Comparison of ENCODE assay signal across 12 mouse cellular contexts in the genomic region with DNA sequence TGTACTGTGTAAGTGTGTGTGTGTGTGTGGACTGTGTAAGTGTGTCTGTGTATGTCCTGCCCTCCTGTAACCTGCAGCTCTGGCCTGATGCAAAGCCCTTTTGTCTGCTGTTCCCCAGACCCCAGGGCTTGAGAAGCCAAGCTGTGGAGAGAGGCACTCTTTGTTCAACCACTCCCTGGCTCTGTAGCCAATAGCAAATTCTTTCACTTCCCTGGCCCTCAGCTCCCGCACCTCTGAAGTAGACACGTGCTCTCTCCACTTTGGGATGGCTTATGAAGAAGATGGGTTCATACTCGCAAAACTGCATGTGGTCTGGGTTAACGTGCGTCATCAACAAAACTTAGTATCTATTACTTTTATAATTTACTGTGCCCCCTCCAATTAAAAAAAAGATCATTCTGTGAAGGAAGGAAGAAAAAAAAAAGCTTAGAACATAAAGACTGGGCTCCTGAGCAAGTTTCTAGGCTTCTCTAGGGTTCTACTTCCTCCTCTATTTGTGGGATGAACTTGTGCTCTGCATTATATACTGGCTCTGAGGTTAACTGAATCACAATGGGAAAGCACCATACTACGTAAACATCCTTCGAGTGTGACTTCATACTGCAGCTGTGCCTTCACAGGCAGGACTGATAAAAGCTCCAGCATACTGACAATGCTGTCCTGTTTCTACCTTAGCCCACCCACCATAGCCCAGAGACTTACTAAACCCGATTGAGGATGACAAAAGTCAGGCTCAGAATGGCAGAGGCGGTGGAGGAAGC. TPM values are rescaled to one million over a fixed set of nuclear protein-coding genes. Genes with fewer than 3 reads are reported as not detected.
DNase-seq lines count a peak whose midpoint lies in the region; ATAC-seq and TF ChIP-seq lines count a peak whose summit lies in the region.
"Had no signal": no experiment of that assay in that cellular context is flagged by ENCODE, and none has a peak within 500 bp of the region (broad histone marks: within the 10 kb centered on the region; RNA-seq: fewer than 3 reads in every experiment).

No protein-coding gene starts in this region.

- H3K9me3 ChIP-seq in midbrain, embryonic 13.5 days: no peaks in the 10 kb centered on the region
- H3K9me3 ChIP-seq in midbrain, embryonic 16.5 days (replicated peaks; ENCODE audit: control insufficient read depth, low read length, poor library complexity, severe bottlenecking): no peaks in the 10 kb centered on the region
- H3K9me3 ChIP-seq in stomach, postnatal 0 days (ENCODE audit: control insufficient read depth, low read length): no peaks in the 10 kb centered on the region
- H3K9me3 ChIP-seq: heart, embryonic 12.5 days; limb, embryonic 15.5 days; megakaryocyte, embryonic 14.5 days had no signal

- no peak overlapping the region for H3K4me3 ChIP-seq in midbrain, embryonic 13.5 days (replicated peaks)
- no peak overlapping the region for H3K4me3 ChIP-seq in midbrain, embryonic 16.5 days (ENCODE audit: low read depth, low read length)
- no peak overlapping the region for H3K4me3 ChIP-seq in stomach, postnatal 0 days (ENCODE audit: low read depth, low read length)
- H3K4me3 ChIP-seq: heart, embryonic 12.5 days; limb, embryonic 15.5 days; megakaryocyte, embryonic 14.5 days had no signal

- H3K36me3 ChIP-seq in midbrain, embryonic 13.5 days: no peaks in the 10 kb centered on the region
- H3K36me3 ChIP-seq in midbrain, embryonic 16.5 days (ENCODE audit: control insufficient read depth, insufficient read depth, low read length): no peaks in the 10 kb centered on the region
- no peaks in the 10 kb centered on the region for H3K36me3 ChIP-seq in stomach, postnatal 0 days (ENCODE audit: control insufficient read depth, insufficient read depth, low read length)
- H3K36me3 ChIP-seq: heart, embryonic 12.5 days; limb, embryonic 15.5 days had no signal

- H3K9ac ChIP-seq in midbrain, embryonic 13.5 days (replicated peaks): no peak overlapping the region
- no peak overlapping the region for H3K9ac ChIP-seq in midbrain, embryonic 16.5 days (ENCODE audit: low read depth, low read length)
- no peak overlapping the region for H3K9ac ChIP-seq in stomach, postnatal 0 days (ENCODE audit: low read length)
- H3K9ac ChIP-seq: heart, embryonic 12.5 days; limb, embryonic 15.5 days had no signal

- ATAC-seq in midbrain, embryonic 13.5 days: 0 out of 2 replicates have a peak, but pooled peaks have one; percentile 25
- no peak for ATAC-seq in midbrain, embryonic 16.5 days
- ATAC-seq in granulocyte monocyte progenitor cell, adult 5-6 weeks (replicated peaks; ENCODE audit: poor library complexity, severe bottlenecking): peak; percentile 23
- ATAC-seq in stomach, postnatal 0 days (ENCODE audit: low FRiP score, low TSS enrichment): no peak
- ATAC-seq: hindbrain, postnatal 0 days had no signal

- TF ChIP-seq EP300 in stomach, postnatal 0 days (optimal IDR thresholded peaks at IDR 0.05): no peak

- no peaks in the 10 kb centered on the region for H3K27me3 ChIP-seq in midbrain, embryonic 13.5 days
- H3K27me3 ChIP-seq in midbrain, embryonic 16.5 days (ENCODE audit: control insufficient read depth, insufficient read depth, low read depth, low read length): no peaks in the 10 kb centered on the region
- H3K27me3 ChIP-seq in stomach, postnatal 0 days (ENCODE audit: control insufficient read depth, insufficient read depth, low read length): no peaks in the 10 kb centered on the region
- H3K27me3 ChIP-seq: heart, embryonic 12.5 days; limb, embryonic 15.5 days had no signal

- H3K4me1 ChIP-seq in midbrain, embryonic 13.5 days (replicated peaks): peaks cover 8% of the 10 kb centered on the region; the same call in 1 of the 2 replicates
- no peaks in the 10 kb centered on the region for H3K4me1 ChIP-seq in midbrain, embryonic 16.5 days (ENCODE audit: control insufficient read depth, insufficient read depth, low read length)
- no peaks in the 10 kb centered on the region for H3K4me1 ChIP-seq in stomach, postnatal 0 days (replicated peaks; ENCODE audit: control insufficient read depth, insufficient read depth)
- H3K4me1 ChIP-seq: limb, embryonic 15.5 days had no signal

- no peak for TF ChIP-seq CTCF in stomach, postnatal 0 days (IDR thresholded peaks at IDR 0.05; ENCODE audit: low read depth)

- 68% methylated on average over 9 of the region's 9 CpGs for WGBS in midbrain, embryonic 13.5 days
- WGBS in midbrain, embryonic 16.5 days: 64% methylated on average over 9 of the region's 9 CpGs
- 49% methylated on average over 9 of the region's 9 CpGs for WGBS in stomach, postnatal 0 days

- no peak overlapping the region for H3K4me2 ChIP-seq in midbrain, embryonic 13.5 days (replicated peaks)
- no peak overlapping the region for H3K4me2 ChIP-seq in midbrain, embryonic 16.5 days (ENCODE audit: low read length)
- H3K4me2 ChIP-seq in stomach, postnatal 0 days (replicated peaks; ENCODE audit: low read depth): no peak overlapping the region
- H3K4me2 ChIP-seq: heart, embryonic 12.5 days; limb, embryonic 15.5 days had no signal

- H3K27ac ChIP-seq in midbrain, embryonic 13.5 days: no peak overlapping the region
- H3K27ac ChIP-seq in midbrain, embryonic 16.5 days (ENCODE audit: low read length): no peak overlapping the region
- H3K27ac ChIP-seq in stomach, postnatal 0 days (replicated peaks): peak overlapping the region; percentile 35; the same call in 1 of the 2 replicates
- H3K27ac ChIP-seq: hindbrain, postnatal 0 days; limb, embryonic 15.5 days had no signal

- DNase-seq in heart, postnatal 4 days: peak; percentile 5
- no peak for DNase-seq in heart, adult 18-20 months
- peak; percentile 16 for DNase-seq in stomach, postnatal 0 days (ENCODE audit: low spot score)
- no peak for DNase-seq in spleen, postnatal 36 days (ENCODE audit: low spot score in 2 of 2)
- DNase-seq: adrenal gland, postnatal 14 days had no signal

RNA-seq across cellular contexts. Expression of gene Slc26a9, which starts 16.0 kb away (rescaled TPM):
- under 1 TPM in 1 of 2 experiments, not detected in 1; 0.07 TPM for total RNA-seq in heart, postnatal 4 days (2021)
- total RNA-seq in heart, adult 18-20 months (2021): under 1 TPM in 1 of 2 experiments, not detected in 1; 0.15 TPM
- 0.03 TPM in 1 of 2 replicates, not detected in the other for polyA plus RNA-seq in midbrain, embryonic 13.5 days (2015; fragmentation: Nextera tagmentation; extraction: Ambion mirVana)
- polyA plus RNA-seq in midbrain, embryonic 16.5 days (2015; fragmentation: Nextera tagmentation; extraction: Ambion mirVana): 0.04 TPM in 2 replicates
- not detected in 2 replicates for total RNA-seq in granulocyte monocyte progenitor cell, adult 5-6 weeks (2014; fragmentation: Nextera tagmentation)
- 0.04 TPM in 1 of 2 replicates, not detected in the other for total RNA-seq in granulocyte monocyte progenitor cell, adult 5-6 weeks (2017)
- polyA plus RNA-seq in stomach, postnatal 0 days (2015; fragmentation: Nextera tagmentation; extraction: Ambion mirVana): 15.4 and 17.6 TPM in 2 replicates

RNA-seq across cellular contexts. Expression of gene Pm20d1, which starts 37.3 kb away (rescaled TPM):
- 1 to 10 TPM; 2.2 to 3.4 TPM for total RNA-seq in heart, postnatal 4 days (2021)
- total RNA-seq in heart, adult 18-20 months (2021): 1 to 10 TPM; 7.4 to 9.1 TPM
- 0.10 and 0.74 TPM in 2 replicates for polyA plus RNA-seq in midbrain, embryonic 13.5 days (2015; fragmentation: Nextera tagmentation; extraction: Ambion mirVana)
- 0.15 and 0.46 TPM in 2 replicates for polyA plus RNA-seq in midbrain, embryonic 16.5 days (2015; fragmentation: Nextera tagmentation; extraction: Ambion mirVana)
- total RNA-seq in granulocyte monocyte progenitor cell, adult 5-6 weeks (2014; fragmentation: Nextera tagmentation): 0.13 and 0.77 TPM in 2 replicates
- total RNA-seq in granulocyte monocyte progenitor cell, adult 5-6 weeks (2017): 0.05 and 0.13 TPM in 2 replicates
- polyA plus RNA-seq in stomach, postnatal 0 days (2015; fragmentation: Nextera tagmentation; extraction: Ambion mirVana): 1.1 and 1.4 TPM in 2 replicates

Comparison
In these comparisons a context has a peak if more than half of its experiments do, and no peak if none do; other contexts are left out.
1. DNase-seq: peak in heart, postnatal 4 days (single experiment) and stomach, postnatal 0 days (single experiment); none in heart, adult 18-20 months (0 of 2) and spleen, postnatal 36 days (0 of 2).
2. ATAC-seq: peak in midbrain, embryonic 13.5 days (single experiment) and granulocyte monocyte progenitor cell, adult 5-6 weeks (single experiment); none in midbrain, embryonic 16.5 days (single experiment) and stomach, postnatal 0 days (single experiment).